Mouse (Mus musculus): ENCODE results near the gene Olfr776. TPM values are rescaled to one million over a fixed set of nuclear protein-coding genes. Genes with fewer than 3 reads are reported as not detected.
"Not testable (repeated sequence)": the region's sequence is repeated elsewhere in the genome, so short reads cannot be mapped to it uniquely, and the experiment has no call there.

The Olfr776 gene
- total RNA-seq (2014; rRNA removed) = not detected in 2 replicates
- polyA plus RNA-seq (2015; fragmentation: Nextera tagmentation; extraction: Ambion mirVana) = not detected in 2 replicates

- Histone ChIP-seq H3K9ac (no peak within 1 kb of the TSS), H3K27me3 (ENCODE audit: insufficient read depth, low read length) (no peaks in the 10 kb centered on the region), H3K36me3 (ENCODE audit: insufficient read depth) (no peaks in the 10 kb centered on the region), H3K27ac (ENCODE audit: low read depth, low read length) (no peak within 1 kb of the TSS), H3K4me3 (ENCODE audit: low read depth, low read length) (no peak within 1 kb of the TSS), H3K4me2 (ENCODE audit: low read depth) (no peak within 1 kb of the TSS), H3K9me3 (ENCODE audit: low read length) (no peaks in the 10 kb centered on the region), H3K4me1 (ENCODE audit: insufficient read depth) (no peaks in the 10 kb centered on the region)
- TF ChIP-seq CTCF (IDR thresholded peaks at IDR 0.05; ENCODE audit: low read depth) = no peak
- DNase-seq (no peak), ATAC-seq (no peak)
Measured at GRCm38 (mm10) chr10:129258827-129259226, at the start of gene Olfr776. Olfr776 (plus strand) TSS chr10:129259127.

GRCm38 (mm10) chr10:129230737-129231136 lies 28.2 kb upstream of the Olfr776 start:
- TF ChIP-seq CTCF (IDR thresholded peaks at IDR 0.05; ENCODE audit: low read depth) = no peak
- DNase-seq (no peak), ATAC-seq (no peak)
- H3K4me3 ChIP-seq (ENCODE audit: low read depth, low read length) = no peak overlapping the region
- H3K36me3 ChIP-seq (ENCODE audit: insufficient read depth) = no peaks in the 10 kb centered on the region
- H3K9ac ChIP-seq = no peak overlapping the region
- no peaks in the 10 kb centered on the region for H3K4me1 ChIP-seq (ENCODE audit: insufficient read depth)
- no peak overlapping the region for H3K27ac ChIP-seq (ENCODE audit: low read depth, low read length)
- H3K4me2 ChIP-seq (ENCODE audit: low read depth) = no peak overlapping the region
- no peaks in the 10 kb centered on the region for H3K27me3 ChIP-seq (ENCODE audit: insufficient read depth, low read length)
- no peaks in the 10 kb centered on the region for H3K9me3 ChIP-seq (ENCODE audit: low read length)
- 84% methylated on average over 1 of the region's 1 CpGs for WGBS

GRCm38 (mm10) chr10:129235904-129236303 lies 23.0 kb upstream of the Olfr776 start, which contains the start of gene Olfr774:
Olfr774 (plus strand) TSS chr10:129236204.
- H3K27ac ChIP-seq (ENCODE audit: low read depth, low read length) = no peak within 1 kb of the TSS
- no peaks in the 10 kb centered on the region for H3K9me3 ChIP-seq (ENCODE audit: low read length)
- TF ChIP-seq CTCF (IDR thresholded peaks at IDR 0.05; ENCODE audit: low read depth) = no peak
- H3K27me3 ChIP-seq (ENCODE audit: insufficient read depth, low read length) = no peaks in the 10 kb centered on the region
- H3K9ac ChIP-seq = no peak within 1 kb of the TSS
- DNase-seq = no peak
- H3K4me3 ChIP-seq (ENCODE audit: low read depth, low read length) = no peak within 1 kb of the TSS
- WGBS = 75% methylated on average over 2 of the region's 2 CpGs
- H3K4me2 ChIP-seq (ENCODE audit: low read depth) = no peak within 1 kb of the TSS
- H3K4me1 ChIP-seq (ENCODE audit: insufficient read depth) = no peaks in the 10 kb centered on the region
- no peak for ATAC-seq
- no peaks in the 10 kb centered on the region for H3K36me3 ChIP-seq (ENCODE audit: insufficient read depth)

GRCm38 (mm10) chr10:129248112-129248511 lies 10.8 kb upstream of the Olfr776 start, which contains the start of gene Olfr775:
Olfr775 (plus strand) TSS chr10:129248412.
- Histone ChIP-seq H3K27ac (ENCODE audit: low read depth, low read length) (no peak within 1 kb of the TSS), H3K27me3 (ENCODE audit: insufficient read depth, low read length) (no peaks in the 10 kb centered on the region), H3K36me3 (ENCODE audit: insufficient read depth) (no peaks in the 10 kb centered on the region), H3K9ac (no peak within 1 kb of the TSS), H3K4me3 (ENCODE audit: low read depth, low read length) (no peak within 1 kb of the TSS), H3K4me1 (ENCODE audit: insufficient read depth) (no peaks in the 10 kb centered on the region), H3K4me2 (ENCODE audit: low read depth) (no peak within 1 kb of the TSS), H3K9me3 (ENCODE audit: low read length) (no peaks in the 10 kb centered on the region)
- ATAC-seq (no peak), DNase-seq (no peak)
- WGBS = 73% methylated on average over 3 of the region's 3 CpGs
- TF ChIP-seq CTCF (IDR thresholded peaks at IDR 0.05; ENCODE audit: low read depth) = no peak

- Histone ChIP-seq H3K4me1 (ENCODE audit: insufficient read depth) (no peaks in the 10 kb centered on the region), H3K36me3 (ENCODE audit: insufficient read depth) (no peaks in the 10 kb centered on the region), H3K9ac (no peak within 1 kb of the TSS), H3K4me3 (ENCODE audit: low read depth, low read length) (no peak within 1 kb of the TSS), H3K27me3 (ENCODE audit: insufficient read depth, low read length) (no peaks in the 10 kb centered on the region), H3K4me2 (ENCODE audit: low read depth) (no peak within 1 kb of the TSS), H3K9me3 (ENCODE audit: low read length) (no peaks in the 10 kb centered on the region), H3K27ac (ENCODE audit: low read depth, low read length) (no peak within 1 kb of the TSS)
- WGBS = 92% methylated on average over 2 of the region's 2 CpGs
- ATAC-seq (no peak), DNase-seq (no peak)
- TF ChIP-seq CTCF (IDR thresholded peaks at IDR 0.05; ENCODE audit: low read depth) = no peak
Measured at GRCm38 (mm10) chr10:129271081-129271535, 12.2 kb downstream of the Olfr776 start, which contains the start of gene Olfr777. Olfr777 (minus strand) TSS chr10:129271485.

GRCm38 (mm10) chr10:129312973-129313372 lies 54.0 kb downstream of the Olfr776 start:
- 69% methylated on average over 1 of the region's 1 CpGs for WGBS
- H3K9me3 ChIP-seq (ENCODE audit: low read length); DNase-seq; H3K9ac ChIP-seq; H3K4me2 ChIP-seq (ENCODE audit: low read depth); H3K27ac ChIP-seq (ENCODE audit: low read depth, low read length); H3K4me3 ChIP-seq (ENCODE audit: low read depth, low read length); H3K27me3 ChIP-seq (ENCODE audit: insufficient read depth, low read length); H3K4me1 ChIP-seq (ENCODE audit: insufficient read depth); ATAC-seq; H3K36me3 ChIP-seq (ENCODE audit: insufficient read depth): not testable (repeated sequence)

- H3K4me2 ChIP-seq (ENCODE audit: low read depth); H3K9me3 ChIP-seq (ENCODE audit: low read length); H3K36me3 ChIP-seq (ENCODE audit: insufficient read depth); DNase-seq; H3K27me3 ChIP-seq (ENCODE audit: insufficient read depth, low read length); H3K27ac ChIP-seq (ENCODE audit: low read depth, low read length); H3K9ac ChIP-seq; H3K4me1 ChIP-seq (ENCODE audit: insufficient read depth); H3K4me3 ChIP-seq (ENCODE audit: low read depth, low read length); ATAC-seq: not testable (repeated sequence)
- no CpG with 5 or more reads among the region's 1 CpGs for WGBS
Measured at GRCm38 (mm10) chr10:129313521-129313920, 54.6 kb downstream of the Olfr776 start.

Other genes with a start within 250 kb of the Olfr776 start
- not detected in 2 replicates for gene Olfr763, start 248.3 kb upstream of the Olfr776 start, total RNA-seq (2014; rRNA removed)
- not detected in 2 replicates for gene Olfr763, start 248.3 kb upstream of the Olfr776 start, polyA plus RNA-seq (2015; fragmentation: Nextera tagmentation; extraction: Ambion mirVana)
- not detected in 2 replicates for gene Olfr764-ps1, start 219.2 kb upstream of the Olfr776 start, total RNA-seq (2014; rRNA removed)
- gene Olfr764-ps1, start 219.2 kb upstream of the Olfr776 start, polyA plus RNA-seq (2015; fragmentation: Nextera tagmentation; extraction: Ambion mirVana) = not detected in 2 replicates
- not detected in 2 replicates for gene Olfr765, start 209.1 kb upstream of the Olfr776 start, total RNA-seq (2014; rRNA removed)
- not detected in 2 replicates for gene Olfr765, start 209.1 kb upstream of the Olfr776 start, polyA plus RNA-seq (2015; fragmentation: Nextera tagmentation; extraction: Ambion mirVana)
- not detected in 2 replicates for gene Olfr766-ps1, start 190.2 kb upstream of the Olfr776 start, total RNA-seq (2014; rRNA removed)
- gene Olfr766-ps1, start 190.2 kb upstream of the Olfr776 start, polyA plus RNA-seq (2015; fragmentation: Nextera tagmentation; extraction: Ambion mirVana) = not detected in 2 replicates
- not detected in 2 replicates for gene Olfr767, start 176.2 kb upstream of the Olfr776 start, total RNA-seq (2014; rRNA removed)
- not detected in 2 replicates for gene Olfr767, start 176.2 kb upstream of the Olfr776 start, polyA plus RNA-seq (2015; fragmentation: Nextera tagmentation; extraction: Ambion mirVana)
- not detected in 2 replicates for gene Olfr768, start 159.8 kb upstream of the Olfr776 start, total RNA-seq (2014; rRNA removed)
- gene Olfr768, start 159.8 kb upstream of the Olfr776 start, polyA plus RNA-seq (2015; fragmentation: Nextera tagmentation; extraction: Ambion mirVana) = not detected in 2 replicates
- gene Olfr769, start 141.3 kb upstream of the Olfr776 start, total RNA-seq (2014; rRNA removed) = not detected in 2 replicates
- gene Olfr769, start 141.3 kb upstream of the Olfr776 start, polyA plus RNA-seq (2015; fragmentation: Nextera tagmentation; extraction: Ambion mirVana) = not detected in 2 replicates
- gene Olfr770, start 120.1 kb upstream of the Olfr776 start, total RNA-seq (2014; rRNA removed) = not detected in 2 replicates
- not detected in 2 replicates for gene Olfr770, start 120.1 kb upstream of the Olfr776 start, polyA plus RNA-seq (2015; fragmentation: Nextera tagmentation; extraction: Ambion mirVana)
- not detected in 2 replicates for gene Olfr771, start 94.4 kb upstream of the Olfr776 start, total RNA-seq (2014; rRNA removed)
- not detected in 2 replicates for gene Olfr771, start 94.4 kb upstream of the Olfr776 start, polyA plus RNA-seq (2015; fragmentation: Nextera tagmentation; extraction: Ambion mirVana)
- gene Olfr772, start 81.2 kb upstream of the Olfr776 start, total RNA-seq (2014; rRNA removed) = not detected in 2 replicates
- not detected in 2 replicates for gene Olfr772, start 81.2 kb upstream of the Olfr776 start, polyA plus RNA-seq (2015; fragmentation: Nextera tagmentation; extraction: Ambion mirVana)
- not detected in 2 replicates for gene Olfr773, start 71.7 kb upstream of the Olfr776 start, total RNA-seq (2014; rRNA removed)
- not detected in 2 replicates for gene Olfr773, start 71.7 kb upstream of the Olfr776 start, polyA plus RNA-seq (2015; fragmentation: Nextera tagmentation; extraction: Ambion mirVana)
- not detected in 2 replicates for gene Olfr774, start 22.9 kb upstream of the Olfr776 start, total RNA-seq (2014; rRNA removed)
- gene Olfr774, start 22.9 kb upstream of the Olfr776 start, polyA plus RNA-seq (2015; fragmentation: Nextera tagmentation; extraction: Ambion mirVana) = not detected in 2 replicates
- not detected in 2 replicates for gene Olfr775, start 10.7 kb upstream of the Olfr776 start, total RNA-seq (2014; rRNA removed)
- gene Olfr775, start 10.7 kb upstream of the Olfr776 start, polyA plus RNA-seq (2015; fragmentation: Nextera tagmentation; extraction: Ambion mirVana) = not detected in 2 replicates
- not detected in 2 replicates for gene Olfr777, start 12.4 kb downstream of the Olfr776 start, total RNA-seq (2014; rRNA removed)
- gene Olfr777, start 12.4 kb downstream of the Olfr776 start, polyA plus RNA-seq (2015; fragmentation: Nextera tagmentation; extraction: Ambion mirVana) = not detected in 2 replicates
- gene Olfr780, start 59.0 kb downstream of the Olfr776 start, total RNA-seq (2014; rRNA removed) = not detected in 2 replicates
- gene Olfr780, start 59.0 kb downstream of the Olfr776 start, polyA plus RNA-seq (2015; fragmentation: Nextera tagmentation; extraction: Ambion mirVana) = not detected in 2 replicates
- not detected in 2 replicates for gene Olfr781, start 69.7 kb downstream of the Olfr776 start, total RNA-seq (2014; rRNA removed)
- not detected in 2 replicates for gene Olfr781, start 69.7 kb downstream of the Olfr776 start, polyA plus RNA-seq (2015; fragmentation: Nextera tagmentation; extraction: Ambion mirVana)
- gene Olfr782, start 89.7 kb downstream of the Olfr776 start, total RNA-seq (2014; rRNA removed) = not detected in 2 replicates
- gene Olfr782, start 89.7 kb downstream of the Olfr776 start, polyA plus RNA-seq (2015; fragmentation: Nextera tagmentation; extraction: Ambion mirVana) = not detected in 2 replicates
- 0.43 and 0.46 TPM in 2 replicates for gene Olfr784, start 125.0 kb downstream of the Olfr776 start, total RNA-seq (2014; rRNA removed)
- gene Olfr784, start 125.0 kb downstream of the Olfr776 start, polyA plus RNA-seq (2015; fragmentation: Nextera tagmentation; extraction: Ambion mirVana) = 0.05 and 0.06 TPM in 2 replicates
- gene Olfr785, start 146.3 kb downstream of the Olfr776 start, total RNA-seq (2014; rRNA removed) = not detected in 2 replicates
- not detected in 2 replicates for gene Olfr785, start 146.3 kb downstream of the Olfr776 start, polyA plus RNA-seq (2015; fragmentation: Nextera tagmentation; extraction: Ambion mirVana)
- not detected in 2 replicates for gene Olfr786, start 168.2 kb downstream of the Olfr776 start, total RNA-seq (2014; rRNA removed)
- not detected in 2 replicates for gene Olfr786, start 168.2 kb downstream of the Olfr776 start, polyA plus RNA-seq (2015; fragmentation: Nextera tagmentation; extraction: Ambion mirVana)
- gene Olfr787, start 202.7 kb downstream of the Olfr776 start, total RNA-seq (2014; rRNA removed) = not detected in 2 replicates
- not detected in 2 replicates for gene Olfr787, start 202.7 kb downstream of the Olfr776 start, polyA plus RNA-seq (2015; fragmentation: Nextera tagmentation; extraction: Ambion mirVana)
- not detected in 2 replicates for gene Olfr788, start 211.9 kb downstream of the Olfr776 start, total RNA-seq (2014; rRNA removed)
- gene Olfr788, start 211.9 kb downstream of the Olfr776 start, polyA plus RNA-seq (2015; fragmentation: Nextera tagmentation; extraction: Ambion mirVana) = not detected in 2 replicates
- not detected in 2 replicates for gene Olfr789, start 225.6 kb downstream of the Olfr776 start, total RNA-seq (2014; rRNA removed)
- not detected in 2 replicates for gene Olfr789, start 225.6 kb downstream of the Olfr776 start, polyA plus RNA-seq (2015; fragmentation: Nextera tagmentation; extraction: Ambion mirVana)
- gene Olfr790, start 239.4 kb downstream of the Olfr776 start, total RNA-seq (2014; rRNA removed) = not detected in 2 replicates
- gene Olfr790, start 239.4 kb downstream of the Olfr776 start, polyA plus RNA-seq (2015; fragmentation: Nextera tagmentation; extraction: Ambion mirVana) = not detected in 2 replicates

All from forebrain, postnatal 0 days (tissue).